Comparison of ENCODE assay signal across 11 mouse cellular contexts in the genomic region with DNA sequence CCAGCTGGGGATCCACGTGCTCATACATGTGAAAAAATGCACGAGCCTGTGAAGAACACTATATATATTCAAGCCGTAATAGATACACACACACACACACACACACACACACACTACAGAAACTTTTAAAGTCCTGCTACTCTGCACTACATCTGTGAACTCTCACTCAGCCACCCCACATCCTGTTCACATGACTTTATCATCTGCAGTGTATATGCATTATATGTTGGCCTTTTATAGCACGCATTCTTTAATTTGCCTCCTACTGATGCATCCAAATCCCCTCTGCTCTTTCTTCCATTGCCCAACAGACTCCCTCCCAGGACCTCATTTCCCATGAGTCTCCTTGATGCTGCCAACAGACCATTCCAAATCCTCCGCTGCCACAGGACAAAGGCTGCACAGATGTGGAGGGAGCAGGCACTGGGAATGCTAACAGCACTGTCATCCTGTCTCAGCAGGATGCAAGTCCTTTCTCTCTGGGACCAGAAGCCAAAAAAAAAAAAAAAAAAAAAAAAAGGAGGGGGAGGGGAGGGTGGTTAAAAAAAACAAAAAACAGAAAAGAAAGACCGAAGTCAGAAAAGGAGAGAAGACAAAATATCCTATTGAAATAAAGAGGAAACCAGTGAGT. TPM values are rescaled to one million over a fixed set of nuclear protein-coding genes. Genes with fewer than 3 reads are reported as not detected.
DNase-seq lines count a peak whose midpoint lies in the region; ATAC-seq and TF ChIP-seq lines count a peak whose summit lies in the region.
"Had no signal": no experiment of that assay in that cellular context is flagged by ENCODE, and none has a peak within 500 bp of the region (broad histone marks: within the 10 kb centered on the region; RNA-seq: fewer than 3 reads in every experiment).

No protein-coding gene starts in this region.

- H3K4me3 ChIP-seq in ES-E14 (ENCODE audit: insufficient read depth in 1 of 2, low read depth in 1 of 2, low read length in 2 of 2, poor library complexity in 1 of 2, severe bottlenecking in 1 of 2) = no peak overlapping the region
- H3K4me3 ChIP-seq in forebrain, postnatal 0 days (ENCODE audit: low read depth, low read length) = no peak overlapping the region
- H3K4me3 ChIP-seq in midbrain, embryonic 12.5 days = no peak overlapping the region
- H3K4me3 ChIP-seq: myocyte had no signal

- ATAC-seq in forebrain, postnatal 0 days = peak; percentile 78
- peak; percentile 92 for ATAC-seq in midbrain, embryonic 12.5 days (ENCODE audit: low FRiP score, low read depth)
- ATAC-seq: Patski had no signal

- H3K36me3 ChIP-seq in ES-E14 (ENCODE audit: control insufficient read depth, insufficient read depth, low read length, poor library complexity, severe bottlenecking) = no peaks in the 10 kb centered on the region
- H3K36me3 ChIP-seq in forebrain, postnatal 0 days (ENCODE audit: insufficient read depth) = peaks cover 4% of the 10 kb centered on the region; the same call in 1 of the 2 replicates
- no peaks in the 10 kb centered on the region for H3K36me3 ChIP-seq in midbrain, embryonic 12.5 days

- no peak for TF ChIP-seq CTCF in brain, embryonic 14.5 days (IDR thresholded peaks at IDR 0.05; ENCODE audit: borderline replicate concordance, extremely low read depth, insufficient read depth, insufficient read length)
- no peak for TF ChIP-seq CTCF in forebrain, postnatal 0 days (IDR thresholded peaks at IDR 0.05; ENCODE audit: low read depth)

- peak overlapping the region; percentile 53; the same call in 1 of the 2 replicates for H3K27ac ChIP-seq in ES-E14 (ENCODE audit: insufficient read depth, low read depth, low read length, poor library complexity, severe bottlenecking)
- H3K27ac ChIP-seq in forebrain, postnatal 0 days (ENCODE audit: low read depth, low read length) = no peak overlapping the region
- H3K27ac ChIP-seq in midbrain, embryonic 12.5 days (replicated peaks) = peak overlapping the region; percentile 82

- DNase-seq in ES-E14 (ENCODE audit: low read depth, low spot score) = no peak
- DNase-seq in brain, embryonic 14.5 days (ENCODE audit: low read depth) = peak; percentile 86
- DNase-seq in forebrain, postnatal 0 days = peak; percentile 33
- no peak for DNase-seq in B cell, adult 2 months
- DNase-seq in lung, postnatal 14 days = no peak
- DNase-seq in heart, postnatal 4 days = no peak
- DNase-seq: spleen, adult 18-20 months had no signal

- 15% methylated on average over 6 of the region's 6 CpGs for WGBS in forebrain, postnatal 0 days
- WGBS in midbrain, embryonic 12.5 days = 14% methylated on average over 6 of the region's 6 CpGs

- H3K27me3 ChIP-seq in forebrain, postnatal 0 days (ENCODE audit: insufficient read depth, low read length) = no peaks in the 10 kb centered on the region
- no peaks in the 10 kb centered on the region for H3K27me3 ChIP-seq in midbrain, embryonic 12.5 days

- H3K9ac ChIP-seq in ES-E14 (ENCODE audit: insufficient read depth, low read depth, low read length, poor library complexity, severe bottlenecking) = no peak overlapping the region
- H3K9ac ChIP-seq in forebrain, postnatal 0 days = no peak overlapping the region
- no peak overlapping the region for H3K9ac ChIP-seq in midbrain, embryonic 12.5 days (replicated peaks)

- in situ Hi-C loops in ES-E14 (cut with MboI; ENCODE audit: low sequenced_read_pairs in 2 of 2, unreplicated experiment in 2 of 2) = no loop called here

- no peak for TF ChIP-seq POLR2A in brain, embryonic 14.5 days (IDR thresholded peaks at IDR 0.05; ENCODE audit: borderline replicate concordance, extremely low read depth, insufficient read depth, insufficient read length, poor library complexity, severe bottlenecking)

- H3K9me3 ChIP-seq in ES-E14 (ENCODE audit: control insufficient read depth, insufficient read depth, low read depth, low read length) = no peaks in the 10 kb centered on the region
- H3K9me3 ChIP-seq in forebrain, postnatal 0 days (ENCODE audit: low read length) = no peaks in the 10 kb centered on the region
- no peaks in the 10 kb centered on the region for H3K9me3 ChIP-seq in midbrain, embryonic 12.5 days

- peaks cover 0 to 7% of the 10 kb centered on the region in 2 experiments; a peak in 1 of 4 replicates for H3K4me1 ChIP-seq in ES-E14 (ENCODE audit: control insufficient read depth in 2 of 2, insufficient read depth in 2 of 2, low read length in 2 of 2, poor library complexity in 1 of 2)
- H3K4me1 ChIP-seq in forebrain, postnatal 0 days (ENCODE audit: insufficient read depth) = 0 out of 2 replicates have a peak, but pooled peaks cover 2% of the 10 kb centered on the region
- H3K4me1 ChIP-seq in midbrain, embryonic 12.5 days = peaks cover 16% of the 10 kb centered on the region

- H3K4me2 ChIP-seq in forebrain, postnatal 0 days (ENCODE audit: low read depth) = no peak overlapping the region
- no peak overlapping the region for H3K4me2 ChIP-seq in midbrain, embryonic 12.5 days (replicated peaks)
- H3K4me2 ChIP-seq: liver, embryonic 11.5 days had no signal

TF ChIP-seq in ES-E14, 5 proteins besides CTCF, POLR2A, EP300 and RAD21:
- TF ChIP-seq CHD2 (IDR thresholded peaks at IDR 0.05; ENCODE audit: low read depth, low read length) = no peak
- TF ChIP-seq MAFK (IDR thresholded peaks at IDR 0.05; ENCODE audit: insufficient read depth, low read depth, low read length) = peak; percentile 73
- TF ChIP-seq ZNF384 (IDR thresholded peaks at IDR 0.05; ENCODE audit: low read depth, low read length) = peak; percentile 98

RNA-seq across cellular contexts. Expression of gene Ptn, which starts 47.7 kb away (rescaled TPM):
- 2.2 and 3.9 TPM in 2 replicates for total RNA-seq in ES-E14 (2012; rRNA removed)
- 317 and 456 TPM in 2 replicates for polyA plus RNA-seq in brain, embryonic 14.5 days (2012; rRNA removed)
- 598 and 696 TPM in 2 replicates for total RNA-seq in forebrain, postnatal 0 days (2014; rRNA removed)
- 916 and 1,048 TPM in 2 replicates for polyA plus RNA-seq in forebrain, postnatal 0 days (2015; fragmentation: Nextera tagmentation; extraction: Ambion mirVana)
- polyA plus RNA-seq in midbrain, embryonic 12.5 days (2016; fragmentation: Nextera tagmentation; extraction: Ambion mirVana) = 317 and 363 TPM in 2 replicates
- 100 to 1,000 TPM; 104 to 106 TPM for total RNA-seq in heart, postnatal 4 days (2021)
- polyA plus RNA-seq: Patski had no signal

Comparison
In these comparisons a context has a peak if more than half of its experiments do, and no peak if none do; other contexts are left out.
1. DNase-seq: peak in brain, embryonic 14.5 days (single experiment) and forebrain, postnatal 0 days (single experiment); none in ES-E14 (single experiment), B cell, adult 2 months (0 of 2), lung, postnatal 14 days (single experiment) and heart, postnatal 4 days (single experiment).
2. RNA of gene Ptn, which starts 47.7 kb away (total RNA-seq): 598 to 696 TPM in forebrain, postnatal 0 days and 104 to 106 TPM in heart, postnatal 4 days; 2.2 to 3.9 TPM in ES-E14; every median in the first group is over 10 times any median in the second.